Mouse (Mus musculus) hindbrain, embryonic 15.5 days (tissue): Measurements from ENCODE around the gene Galnt10. TPM values are rescaled to one million over a fixed set of nuclear protein-coding genes. Genes with fewer than 3 reads are reported as not detected.

ENCODE experiments used
- ATAC-seq: fragments of 200-750 bp; cut with Nextera tagmentation; 2 replicates; pipeline ENCODE4 v1.8.0; 2017; ENCODE audit warnings: low read depth, moderate number of reproducible peaks, moderate TSS enrichment; ENCODE audit not compliant: low FRiP score
- H3K27ac ChIP-seq: fragments of 300-500 bp; sonication (generic); replicated peaks from 2 replicates; pipeline ENCODE4 v1.5.1; 2015; ENCODE audit warnings: mild to moderate bottlenecking, inconsistent platforms
- H3K27me3 ChIP-seq: fragments of 300-500 bp; sonication (generic); 2 replicates; pipeline ENCODE4 v1.6.1; 2015; ENCODE audit warnings: control low read depth, inconsistent platforms
- H3K36me3 ChIP-seq: fragments of 300-500 bp; sonication (generic); 2 replicates; pipeline ENCODE4 v1.6.1; 2015; ENCODE audit warnings: control low read depth, inconsistent platforms
- H3K4me1 ChIP-seq: fragments of 300-500 bp; sonication (generic); replicated peaks from 2 replicates; pipeline ENCODE4 v1.6.1; 2015; ENCODE audit warnings: control low read depth, inconsistent platforms
- H3K4me2 ChIP-seq: fragments of 300-500 bp; sonication (generic); 2 replicates; pipeline ENCODE4 v1.6.1; 2015; ENCODE audit warnings: moderate library complexity, mild to moderate bottlenecking, inconsistent platforms
- H3K4me3 ChIP-seq: fragments of 300-500 bp; sonication (generic); 2 replicates; pipeline ENCODE4 v1.5.1; 2015; ENCODE audit warnings: mild to moderate bottlenecking, inconsistent platforms
- H3K9ac ChIP-seq: fragments of 300-500 bp; sonication (generic); 2 replicates; pipeline ENCODE4 v1.6.1; 2015; ENCODE audit warnings: inconsistent platforms
- H3K9me3 ChIP-seq: fragments of 300-500 bp; sonication (generic); 2 replicates; pipeline ENCODE4 v1.6.1; 2016; ENCODE audit warnings: control low read depth, inconsistent platforms
- WGBS: fragments of 180-500 bp; shearing (Covaris S2); methylation state at CpG from one replicate; pipeline ENCODE4 v1.1.7; 2015; 5-methylcytosine and 5-hydroxymethylcytosine counted together
- polyA plus RNA-seq: library from polyadenylated mRNA; unstranded; fragments of >200 nt; fragmentation: Nextera tagmentation; extraction: Ambion mirVana; gene quantifications from 2 replicates; pipeline ENCODE4 v1.2.1, GENCODE M21; 2015

The Galnt10 gene
- polyA plus RNA-seq, 1 experiment from 2014 or later: 14.6 TPM

DNA sequence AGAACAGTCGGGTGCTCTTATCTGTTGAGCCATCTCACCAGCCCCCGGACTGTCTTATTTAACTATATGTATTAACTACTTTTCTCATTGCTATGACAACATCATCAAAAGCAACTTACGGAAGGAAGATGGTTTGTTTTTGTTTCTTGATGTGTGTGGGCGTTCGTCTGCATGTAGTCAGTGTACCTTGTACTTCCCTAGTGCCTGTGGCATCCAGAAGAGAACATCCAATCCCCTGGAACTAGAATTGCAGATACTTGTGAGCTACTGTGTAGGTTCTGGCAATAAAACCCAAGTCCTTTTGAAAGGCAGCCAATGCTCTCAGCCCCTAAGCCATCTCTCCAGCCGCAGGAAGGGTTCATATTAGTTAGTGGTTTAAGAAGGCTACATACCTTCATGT lies 72.8 kb downstream of the Galnt10 start:
- WGBS: 90% methylated on average over 6 of the region's 6 CpGs

DNA sequence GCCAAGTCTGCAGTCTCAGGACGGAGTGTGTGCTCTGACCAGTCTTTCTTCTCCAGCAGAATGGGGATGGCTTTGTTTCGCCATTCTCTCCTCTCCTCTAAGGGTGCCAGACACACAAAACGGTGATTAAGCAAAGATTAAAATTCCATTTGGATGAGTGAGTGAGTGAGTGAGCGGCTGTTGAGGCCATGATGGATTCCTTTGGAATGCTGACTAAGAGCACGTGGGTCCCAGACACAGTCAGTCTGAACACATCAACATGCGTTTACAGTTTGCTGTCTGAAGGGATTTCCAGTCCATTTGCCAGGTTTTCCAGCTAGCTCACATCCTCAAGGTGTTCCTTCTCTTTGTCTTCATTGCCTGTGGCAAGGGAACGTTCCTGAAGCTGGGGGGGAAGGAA lies 74.4 kb downstream of the Galnt10 start:
- Histone ChIP-seq H3K4me2 (no peak overlapping the region), H3K4me3 (no peak overlapping the region), H3K27ac (no peak overlapping the region), H3K9me3 (no peaks in the 10 kb centered on the region), H3K9ac (no peak overlapping the region), H3K27me3 (no peaks in the 10 kb centered on the region), H3K4me1 (peaks cover 9% of the 10 kb centered on the region; the same call in 1 of the 2 replicates), H3K36me3 (no peaks in the 10 kb centered on the region)
- ATAC-seq: no peak
- 32% methylated on average over 7 of the region's 7 CpGs for WGBS

More for the DNA sequence above, 72.8 kb downstream of the Galnt10 start:
- no peaks in the 10 kb centered on the region for H3K27me3 ChIP-seq
- no peaks in the 10 kb centered on the region for H3K9me3 ChIP-seq
- no peak overlapping the region for H3K4me3 ChIP-seq
- H3K9ac ChIP-seq: no peak overlapping the region
- no peak overlapping the region for H3K4me2 ChIP-seq
- H3K4me1 ChIP-seq: peaks cover 9% of the 10 kb centered on the region; the same call in 1 of the 2 replicates
- H3K27ac ChIP-seq: no peak overlapping the region
- no peak for ATAC-seq
- H3K36me3 ChIP-seq: no peaks in the 10 kb centered on the region

DNA sequence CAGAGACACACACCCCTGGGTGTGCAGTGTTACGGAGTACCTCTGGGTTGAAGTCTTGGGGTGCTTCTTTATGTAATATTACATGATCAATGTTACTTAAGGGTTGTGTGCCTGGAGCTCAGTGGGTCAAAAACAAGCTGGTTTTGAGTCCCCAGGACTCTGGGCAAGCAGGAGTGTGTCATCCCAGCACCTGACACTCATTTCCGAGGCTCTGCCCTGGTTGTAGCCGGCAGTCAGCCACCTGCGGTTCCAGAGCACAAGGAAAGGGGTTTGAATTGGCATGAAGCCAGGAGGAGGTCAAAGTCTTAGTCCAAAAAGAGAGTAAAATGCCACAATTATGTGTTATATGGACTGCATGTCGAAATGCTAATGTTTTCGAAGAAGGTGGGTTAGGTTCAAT lies 74.8 kb downstream of the Galnt10 start:
- ATAC-seq: 0 out of 2 replicates have a peak, but pooled peaks have one; percentile 28
- no peaks in the 10 kb centered on the region for H3K9me3 ChIP-seq
- no peak overlapping the region for H3K4me2 ChIP-seq
- 70% methylated on average over 6 of the region's 6 CpGs for WGBS
- no peaks in the 10 kb centered on the region for H3K27me3 ChIP-seq
- H3K27ac ChIP-seq: no peak overlapping the region
- no peaks in the 10 kb centered on the region for H3K36me3 ChIP-seq
- peaks cover 9% of the 10 kb centered on the region; the same call in 1 of the 2 replicates for H3K4me1 ChIP-seq
- no peak overlapping the region for H3K9ac ChIP-seq
- H3K4me3 ChIP-seq: no peak overlapping the region

DNA sequence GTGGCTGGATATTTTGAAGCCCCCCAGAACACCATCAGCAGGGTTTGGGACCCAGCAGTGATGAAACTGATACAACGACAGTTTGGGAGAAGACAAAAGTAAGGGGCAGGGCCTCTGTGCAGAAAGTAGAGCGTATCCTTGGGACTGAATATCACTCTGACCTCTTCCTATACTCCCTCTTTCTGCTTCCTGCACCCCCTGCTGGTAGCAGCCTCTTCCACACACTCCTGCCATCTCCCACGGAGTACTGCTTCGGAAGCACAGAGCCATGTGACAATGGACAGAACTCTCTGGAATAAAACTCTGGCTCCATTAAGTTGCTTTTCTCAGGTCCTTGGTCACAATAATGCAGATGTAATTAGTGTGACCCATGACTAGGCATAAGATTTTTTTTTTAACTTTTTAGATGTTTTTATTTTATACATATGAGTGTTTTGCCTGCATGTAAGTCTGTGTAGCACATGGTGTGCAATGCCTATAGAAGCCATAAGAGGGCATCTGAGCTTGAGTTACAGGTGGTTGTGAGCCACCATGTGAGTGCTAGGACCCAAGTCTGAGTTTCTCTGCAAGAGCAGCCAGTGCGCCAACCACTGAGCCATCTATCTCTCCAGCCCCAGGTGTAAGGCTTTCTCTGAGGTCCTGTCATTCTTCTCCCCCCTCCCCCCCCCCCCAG lies 79.7 kb downstream of the Galnt10 start:
- Histone ChIP-seq H3K27me3 (no peaks in the 10 kb centered on the region), H3K4me2 (no peak overlapping the region), H3K9ac (no peak overlapping the region), H3K4me3 (no peak overlapping the region), H3K9me3 (no peaks in the 10 kb centered on the region), H3K27ac (no peak overlapping the region), H3K4me1 (peaks cover 7% of the 10 kb centered on the region; the same call in 1 of the 2 replicates), H3K36me3 (no peaks in the 10 kb centered on the region)
- ATAC-seq: no peak
- 89% methylated on average over 5 of the region's 5 CpGs for WGBS

DNA sequence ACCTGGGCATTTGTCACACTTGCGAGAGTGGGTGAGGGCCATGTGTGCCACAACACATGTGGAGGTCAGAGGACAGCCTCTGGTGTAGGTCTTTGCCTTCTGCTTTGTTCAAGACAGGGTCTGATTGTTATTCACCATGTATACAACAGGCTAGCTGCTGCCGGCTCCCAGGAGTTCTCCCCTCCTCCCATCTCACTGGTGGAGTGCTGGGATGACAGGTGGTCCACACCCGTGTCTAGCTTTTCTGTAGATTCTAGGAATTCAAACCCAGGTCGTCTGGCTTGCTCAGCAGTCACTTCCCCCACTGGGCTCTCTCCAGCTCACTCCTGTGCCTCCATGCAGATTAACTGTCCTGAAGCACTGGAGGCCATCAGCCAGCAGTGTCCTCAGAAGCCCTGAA lies 80.7 kb downstream of the Galnt10 start:
- H3K4me3 ChIP-seq: no peak overlapping the region
- H3K4me1 ChIP-seq: peaks cover 5% of the 10 kb centered on the region; the same call in 1 of the 2 replicates
- no peaks in the 10 kb centered on the region for H3K27me3 ChIP-seq
- H3K9me3 ChIP-seq: no peaks in the 10 kb centered on the region
- no peak overlapping the region for H3K4me2 ChIP-seq
- H3K27ac ChIP-seq: no peak overlapping the region
- 42% methylated on average over 4 of the region's 4 CpGs for WGBS
- no peak overlapping the region for H3K9ac ChIP-seq
- no peaks in the 10 kb centered on the region for H3K36me3 ChIP-seq
- ATAC-seq: no peak

DNA sequence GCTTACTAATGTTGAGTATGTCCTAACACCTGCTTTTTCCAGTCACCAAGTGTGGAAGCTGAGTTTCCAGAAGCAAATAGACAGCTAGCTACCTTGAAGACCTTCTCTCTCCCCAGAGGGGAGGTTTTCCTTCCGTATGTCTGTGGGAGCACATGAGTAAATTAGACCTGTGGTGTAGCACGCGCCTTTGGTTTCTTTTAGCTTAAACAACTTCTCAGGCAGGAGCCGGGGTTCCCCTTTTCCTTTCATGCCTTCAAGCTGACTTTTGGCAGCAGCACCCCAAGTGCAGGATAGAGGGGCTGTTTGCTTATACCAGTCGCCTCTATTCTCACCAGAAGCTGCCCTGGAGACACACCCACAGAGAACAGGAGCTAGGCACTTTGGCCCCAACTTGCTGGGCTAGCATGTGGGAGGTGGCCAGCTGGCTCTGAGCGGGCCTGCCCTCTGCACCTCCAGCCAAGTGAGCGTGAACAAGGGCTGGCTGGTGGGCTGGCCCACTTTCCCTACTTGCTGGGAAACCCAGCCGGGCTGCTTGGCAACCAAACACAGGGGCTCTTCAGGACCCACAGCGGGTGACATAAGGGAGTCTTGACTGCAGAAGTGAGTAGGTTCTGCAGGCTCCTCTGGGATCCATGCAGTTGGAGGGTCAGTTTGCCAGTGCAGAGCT lies 82.2 kb downstream of the Galnt10 start:
- no peak overlapping the region for H3K9ac ChIP-seq
- no peak overlapping the region for H3K27ac ChIP-seq
- no peaks in the 10 kb centered on the region for H3K36me3 ChIP-seq
- peak; percentile 82 for ATAC-seq
- H3K4me1 ChIP-seq: peaks cover 5% of the 10 kb centered on the region; the same call in 1 of the 2 replicates
- H3K4me3 ChIP-seq: no peak overlapping the region
- 42% methylated on average over 9 of the region's 9 CpGs for WGBS
- no peaks in the 10 kb centered on the region for H3K27me3 ChIP-seq
- H3K4me2 ChIP-seq: no peak overlapping the region
- H3K9me3 ChIP-seq: no peaks in the 10 kb centered on the region

DNA sequence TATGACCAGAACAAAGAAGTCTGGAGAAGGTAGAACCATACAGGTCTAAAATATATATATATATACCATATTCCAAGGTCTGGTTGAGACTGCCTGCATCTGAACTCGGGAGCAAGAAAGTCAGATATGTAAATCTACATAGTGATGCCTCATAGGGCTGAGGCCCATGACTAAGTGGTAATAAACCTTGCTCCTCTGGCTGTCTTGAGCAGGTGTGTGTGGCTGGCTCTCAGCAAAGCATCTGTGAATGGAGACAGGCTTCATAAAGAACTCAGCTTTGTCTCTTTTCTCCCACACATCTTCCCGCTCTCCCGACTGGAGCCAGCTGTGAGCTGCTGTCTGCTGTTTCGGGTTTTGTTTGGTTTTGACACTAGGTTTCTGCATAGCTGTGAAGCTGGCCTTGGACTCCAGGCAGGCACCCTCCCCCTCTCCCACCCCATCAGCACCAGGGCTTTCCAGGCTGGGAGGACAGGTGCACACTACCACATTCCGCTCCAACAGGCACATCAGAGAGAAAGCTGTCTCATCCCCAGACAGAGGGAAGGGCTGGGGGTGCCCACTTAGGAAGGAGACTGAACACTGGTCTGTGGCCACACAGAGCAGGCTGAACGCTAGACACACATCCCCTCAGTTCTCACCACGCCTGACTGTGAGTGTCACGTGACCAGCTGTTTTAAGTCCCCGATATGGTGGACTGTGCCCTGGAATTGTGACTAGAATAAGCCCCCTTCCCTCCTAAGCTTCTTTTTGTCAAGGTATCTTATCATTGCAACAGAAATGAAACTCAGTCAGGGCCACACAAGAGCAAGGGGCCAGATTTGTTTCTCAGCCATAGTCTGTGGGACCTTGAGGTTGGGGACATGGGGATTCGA lies 87.4 kb downstream of the Galnt10 start:
- no peak overlapping the region for H3K4me3 ChIP-seq
- WGBS: 67% methylated on average over 10 of the region's 10 CpGs
- no peaks in the 10 kb centered on the region for H3K36me3 ChIP-seq
- no peak overlapping the region for H3K9ac ChIP-seq
- ATAC-seq: no peak; the same call in 1 of the 2 replicates
- H3K4me1 ChIP-seq: peaks cover 1% of the 10 kb centered on the region; the same call in 1 of the 2 replicates
- H3K27me3 ChIP-seq: no peaks in the 10 kb centered on the region
- no peak overlapping the region; the same call in 1 of the 2 replicates for H3K27ac ChIP-seq
- H3K4me2 ChIP-seq: no peak overlapping the region
- no peaks in the 10 kb centered on the region for H3K9me3 ChIP-seq

DNA sequence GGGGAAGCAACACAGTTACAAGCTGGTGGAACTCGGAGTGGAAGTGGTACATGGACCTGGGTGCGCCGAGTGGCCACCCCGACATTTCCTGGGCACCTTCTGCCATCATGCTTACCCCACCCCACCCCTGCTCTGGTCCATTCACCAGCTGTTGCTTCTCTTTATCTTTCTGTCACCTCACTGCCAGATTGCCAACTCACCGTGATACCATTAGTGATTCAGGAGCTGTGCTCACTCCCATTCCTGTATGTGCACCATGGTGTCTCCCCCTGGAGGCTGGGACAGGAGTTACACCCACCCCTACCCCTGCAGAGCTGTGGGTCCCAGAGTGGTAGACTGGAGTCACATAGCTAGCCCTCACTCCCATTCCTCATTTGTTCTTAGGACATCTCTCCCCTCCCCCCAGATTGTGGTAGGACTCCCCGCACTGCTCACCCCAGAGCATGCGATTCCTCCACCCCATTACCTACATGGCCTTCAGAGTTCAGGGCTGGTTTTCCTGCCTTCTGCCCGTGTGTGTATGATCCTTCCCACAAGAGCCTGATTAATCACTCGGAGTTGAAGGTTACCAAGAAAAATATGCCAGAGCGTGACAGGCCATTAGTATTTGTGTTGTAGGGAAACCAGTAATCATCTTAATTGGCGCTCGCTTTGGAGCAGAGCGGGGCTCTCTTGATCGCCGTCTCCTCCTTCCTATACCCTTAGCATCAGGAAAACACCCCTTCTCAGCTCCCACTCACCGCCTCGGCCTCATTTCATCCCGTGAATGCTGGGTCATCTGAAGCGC lies 102.2 kb downstream of the Galnt10 start:
- ATAC-seq: 0 out of 2 replicates have a peak, but pooled peaks have one; percentile 20
- no peaks in the 10 kb centered on the region for H3K4me1 ChIP-seq
- H3K9ac ChIP-seq: no peak overlapping the region
- H3K27ac ChIP-seq: no peak overlapping the region
- H3K4me3 ChIP-seq: no peak overlapping the region
- H3K9me3 ChIP-seq: no peaks in the 10 kb centered on the region
- 82% methylated on average over 19 of the region's 19 CpGs for WGBS
- no peaks in the 10 kb centered on the region for H3K36me3 ChIP-seq
- no peak overlapping the region for H3K4me2 ChIP-seq
- no peaks in the 10 kb centered on the region for H3K27me3 ChIP-seq

DNA sequence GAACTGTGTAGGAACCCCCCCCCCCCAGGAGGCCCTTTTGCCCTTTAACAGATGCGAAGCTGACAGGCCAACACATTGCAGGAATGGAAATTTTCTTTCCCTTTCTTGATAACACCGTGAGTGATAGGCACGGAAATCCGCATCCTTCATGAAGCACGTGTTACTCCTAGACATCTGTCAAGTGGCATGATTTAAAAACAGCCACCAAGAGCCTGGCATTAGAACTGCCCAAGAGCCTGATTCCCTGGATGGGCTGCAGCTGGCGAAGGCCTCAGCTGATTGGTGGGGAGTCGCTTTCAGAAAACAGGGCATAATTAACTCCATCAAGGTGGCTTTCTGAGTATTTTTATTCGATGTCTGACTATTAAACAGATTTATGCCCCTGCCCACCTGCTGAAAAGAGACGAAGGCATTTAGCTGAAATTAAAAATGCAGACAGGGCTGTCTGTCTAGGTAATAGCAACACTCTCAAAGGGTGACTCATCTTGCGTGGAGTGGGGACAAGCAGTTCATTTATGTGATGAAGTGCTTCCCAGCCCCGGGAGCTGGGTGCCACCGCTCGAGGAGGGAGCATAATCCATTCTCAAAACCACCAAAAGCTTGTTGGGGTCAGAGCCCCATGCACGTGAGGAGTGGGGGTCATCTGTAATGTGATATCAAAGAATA lies 108.4 kb downstream of the Galnt10 start:
- H3K27ac ChIP-seq: 0 out of 2 replicates have a peak overlapping the region, but pooled peaks have one; percentile 6

DNA sequence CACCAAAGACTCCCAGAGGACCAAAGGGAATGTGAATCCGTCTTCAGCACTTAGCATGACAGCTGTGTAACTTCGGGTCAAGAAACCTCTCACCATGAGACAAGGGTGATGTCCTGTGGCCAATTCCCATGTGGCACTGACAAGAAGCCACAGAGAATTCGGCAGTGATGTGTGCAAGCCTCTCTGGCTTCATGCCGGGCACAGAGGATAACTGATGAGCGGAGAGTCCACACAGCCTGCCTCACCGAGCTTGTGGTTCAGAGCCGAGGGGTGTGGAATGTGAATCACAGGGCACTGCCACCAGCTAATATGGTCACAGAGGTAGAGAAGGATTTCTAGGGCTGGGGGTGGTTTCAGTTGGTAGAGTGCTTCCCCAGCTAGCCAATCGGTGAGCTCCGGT lies 113.4 kb downstream of the Galnt10 start:
- Histone ChIP-seq H3K27me3 (no peaks in the 10 kb centered on the region), H3K9me3 (no peaks in the 10 kb centered on the region), H3K36me3 (no peaks in the 10 kb centered on the region), H3K4me3 (no peak overlapping the region), H3K4me2 (no peak overlapping the region), H3K4me1 (peaks cover 13% of the 10 kb centered on the region), H3K27ac (no peak overlapping the region), H3K9ac (no peak overlapping the region)
- ATAC-seq: no peak
- 62% methylated on average over 9 of the region's 9 CpGs for WGBS

More for the DNA sequence above, 108.4 kb downstream of the Galnt10 start:
- peaks cover 10% of the 10 kb centered on the region; the same call in 1 of the 2 replicates for H3K4me1 ChIP-seq
- H3K4me2 ChIP-seq: no peak overlapping the region
- no peaks in the 10 kb centered on the region for H3K27me3 ChIP-seq
- no peak overlapping the region for H3K9ac ChIP-seq
- WGBS: 50% methylated on average over 14 of the region's 14 CpGs
- ATAC-seq: no peak
- H3K9me3 ChIP-seq: no peaks in the 10 kb centered on the region
- H3K4me3 ChIP-seq: no peak overlapping the region
- H3K36me3 ChIP-seq: no peaks in the 10 kb centered on the region
